Mouse (Mus musculus) megakaryocyte, embryonic 14.5 days (primary cell): ENCODE measurements around the gene Pde4d.

Source experiments
- FLI1 ChIP-seq: IDR thresholded peaks from 2 replicates; pipeline ENCODE4 v1.6.1; 2012; ENCODE audit warnings: low read length, inconsistent platforms, mixed read lengths
- GATA1 ChIP-seq: IDR thresholded peaks from 3 replicates; pipeline ENCODE4 v1.6.1; 2012; ENCODE audit warnings: mixed read lengths, low read length, inconsistent platforms, borderline replicate concordance

GRCm38 (mm10) chr13:108839142-108839541, 389.4 kb downstream of the Pde4d start:
- TF ChIP-seq GATA1 (no peak), FLI1 (no peak)
